Mouse (Mus musculus) ES-CJ7 (cell line): Measurements from ENCODE around the gene Slc9a8.

Source experiments
- DNase-seq: peaks from one replicate; pipeline ENCODE4 v3.0.0; 2011; ENCODE audit warnings: low read depth, low spot score

Slc9a8 gene

GRCm38 (mm10) chr2:167414461-167414860 is 7.1 kb upstream of the Slc9a8 start:
- DNase-seq: peak; percentile 46

GRCm38 (mm10) chr2:167415970-167416563 is 5.4 kb upstream of the Slc9a8 start:
- DNase-seq: no peak

DNA sequence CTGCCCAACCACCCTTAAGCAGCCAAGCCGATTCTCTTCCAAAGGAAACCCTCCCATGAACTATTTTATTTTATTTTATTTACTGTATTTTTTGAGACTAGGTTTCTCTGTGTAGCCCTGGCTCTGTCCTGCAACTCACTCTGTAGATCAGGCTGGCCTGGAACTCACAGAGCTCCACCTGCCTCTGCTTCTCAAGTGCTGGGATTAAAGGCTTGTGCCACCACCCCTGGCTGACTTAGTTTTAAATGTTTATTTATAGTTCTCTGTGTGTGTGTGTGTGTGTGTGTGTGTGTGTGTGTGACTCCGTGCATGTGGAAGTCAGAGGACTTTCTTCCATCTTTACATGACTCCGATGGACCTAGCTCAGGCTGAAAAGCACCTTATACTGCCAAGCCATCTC is 4.5 kb upstream of the Slc9a8 start:
- DNase-seq: no peak

GRCm38 (mm10) chr2:167417694-167418093 is 3.8 kb upstream of the Slc9a8 start:
- DNase-seq: peak; percentile 85

GRCm38 (mm10) chr2:167419204-167419603 is 2.3 kb upstream of the Slc9a8 start:
- DNase-seq: peak; percentile 93

DNA sequence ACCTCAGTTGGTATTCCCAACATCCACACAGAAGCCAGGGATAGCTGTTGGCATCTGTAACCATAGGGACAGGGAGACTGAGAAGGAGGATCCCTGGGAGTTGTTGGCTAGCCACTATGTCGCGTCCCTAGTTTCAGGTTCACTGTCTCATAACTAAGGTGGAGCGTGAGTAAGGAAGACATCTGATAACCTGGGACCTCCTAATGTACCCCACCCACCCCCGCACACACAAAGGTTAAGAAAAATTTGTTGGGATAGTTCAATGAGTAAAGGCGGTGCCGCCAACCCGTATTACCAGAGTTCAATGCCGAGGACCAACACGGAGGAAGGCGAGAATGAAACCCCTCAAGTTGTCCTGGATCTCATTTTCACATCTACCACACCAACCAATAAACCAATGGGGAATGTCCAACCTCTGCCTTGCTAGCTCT is 686 bp upstream of the Slc9a8 start:
- peak; percentile 35 for DNase-seq

DNA sequence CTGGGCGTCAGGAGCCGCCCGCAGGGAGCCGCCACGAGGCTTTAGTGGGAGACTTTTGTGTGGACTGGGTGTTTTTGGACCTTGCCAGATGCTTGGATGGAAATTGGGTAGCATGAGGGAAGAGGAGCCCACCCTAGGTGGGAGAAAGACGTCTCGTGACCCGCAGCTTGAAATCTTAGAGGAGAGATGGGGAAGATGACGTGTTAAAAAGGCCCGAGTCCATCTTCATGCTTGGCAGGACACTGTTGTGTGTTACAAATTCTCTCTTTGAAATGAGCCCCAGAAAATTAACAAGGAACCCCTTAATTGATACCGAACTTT is 598 bp downstream of the Slc9a8 start:
- DNase-seq: no peak

GRCm38 (mm10) chr2:167423031-167423611 is 1.6 kb downstream of the Slc9a8 start:
- DNase-seq: peak; percentile 86

GRCm38 (mm10) chr2:167424040-167424439 is 2.5 kb downstream of the Slc9a8 start:
- peak; percentile 49 for DNase-seq

DNA sequence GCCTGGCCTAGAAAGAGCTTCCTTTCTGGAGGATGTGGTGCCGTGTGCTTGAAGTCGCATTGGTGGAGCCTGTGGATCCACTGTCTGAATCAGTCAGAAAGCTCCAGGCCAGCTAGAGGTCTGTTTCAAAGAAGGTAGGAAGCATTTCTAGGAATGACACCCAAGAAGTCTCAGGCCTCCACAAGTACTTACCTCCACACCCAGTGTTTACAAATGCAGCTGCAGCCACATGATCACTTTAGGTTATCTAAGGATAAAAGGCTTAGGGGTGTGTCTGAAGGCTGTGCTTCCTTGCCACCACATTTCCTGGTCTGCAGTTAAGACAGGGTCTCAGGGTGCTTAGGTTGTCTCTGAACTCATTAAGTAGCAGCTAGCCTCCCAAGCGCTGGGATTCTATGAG is 3.0 kb downstream of the Slc9a8 start:
- peak; percentile 52 for DNase-seq

DNA sequence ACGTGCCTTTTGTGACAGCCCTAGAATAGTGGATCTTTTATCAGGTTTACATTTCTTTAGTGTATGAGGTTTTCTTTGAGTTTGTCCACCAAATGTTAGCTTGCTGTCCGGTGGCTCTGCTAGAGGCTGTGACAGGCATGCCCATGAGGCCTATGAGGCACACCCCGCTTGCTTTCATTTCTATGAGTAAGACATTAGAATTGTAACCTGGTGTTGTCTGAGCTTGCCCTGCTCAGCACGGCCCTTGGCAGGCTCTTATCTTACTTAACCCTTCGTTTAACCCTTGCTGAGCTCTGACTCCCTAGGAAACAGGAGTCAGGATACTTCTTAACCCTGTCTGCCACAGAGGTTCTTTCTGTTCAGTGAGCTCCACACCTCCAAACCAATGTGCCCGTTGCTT is 3.9 kb downstream of the Slc9a8 start:
- DNase-seq: no peak

- peak; percentile 48 for DNase-seq
These were observed 8.1 kb downstream of the Slc9a8 start for GRCm38 (mm10) chr2:167429596-167429995.

- DNase-seq: peak; percentile 32
These were observed 9.4 kb downstream of the Slc9a8 start for GRCm38 (mm10) chr2:167430737-167431417.

- DNase-seq: no peak
These were observed 9.9 kb downstream of the Slc9a8 start for GRCm38 (mm10) chr2:167431418-167431776.

DNA sequence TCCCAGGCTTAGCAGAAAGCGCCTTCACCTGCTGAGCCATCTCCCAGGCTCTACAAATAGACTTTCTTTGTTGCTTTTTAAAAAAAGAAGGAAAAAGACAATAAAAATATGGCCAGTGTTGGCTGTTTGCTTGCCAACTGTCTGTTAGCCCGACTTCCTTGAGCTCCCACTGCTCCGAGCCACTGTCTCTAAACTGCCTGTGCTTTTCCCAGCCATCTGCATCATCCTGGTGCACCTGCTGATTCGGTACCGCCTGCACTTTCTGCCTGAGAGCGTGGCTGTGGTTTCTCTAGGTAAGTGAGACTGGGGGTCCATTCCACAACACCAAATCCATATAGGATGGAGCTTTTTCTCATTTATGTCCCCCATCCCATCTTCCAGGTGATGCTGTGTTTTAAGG is 13.1 kb downstream of the Slc9a8 start:
- no peak for DNase-seq

GRCm38 (mm10) chr2:167435631-167436030 is 14.1 kb downstream of the Slc9a8 start:
- no peak for DNase-seq

DNA sequence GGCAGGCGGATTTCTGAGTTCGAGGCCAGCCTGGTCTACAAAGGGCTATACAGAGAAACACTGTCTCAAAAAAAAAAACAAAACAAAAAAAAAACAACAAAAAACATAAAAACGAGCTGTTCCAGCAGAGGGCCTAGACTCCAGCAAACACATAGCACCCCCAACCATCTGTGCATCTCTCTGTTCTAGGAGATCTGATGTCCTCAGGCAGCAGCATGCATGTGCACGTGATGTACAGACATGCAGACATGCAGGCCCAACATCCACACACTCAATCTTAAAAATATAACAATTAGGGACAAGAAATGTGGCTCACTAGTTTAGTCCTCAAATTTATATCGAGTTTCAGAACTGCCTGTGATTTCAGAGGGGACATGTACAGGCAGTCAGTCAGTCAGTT is 14.9 kb downstream of the Slc9a8 start:
- DNase-seq: no peak

- DNase-seq: no peak
These were observed 17.9 kb downstream of the Slc9a8 start for GRCm38 (mm10) chr2:167439422-167439821.

DNA sequence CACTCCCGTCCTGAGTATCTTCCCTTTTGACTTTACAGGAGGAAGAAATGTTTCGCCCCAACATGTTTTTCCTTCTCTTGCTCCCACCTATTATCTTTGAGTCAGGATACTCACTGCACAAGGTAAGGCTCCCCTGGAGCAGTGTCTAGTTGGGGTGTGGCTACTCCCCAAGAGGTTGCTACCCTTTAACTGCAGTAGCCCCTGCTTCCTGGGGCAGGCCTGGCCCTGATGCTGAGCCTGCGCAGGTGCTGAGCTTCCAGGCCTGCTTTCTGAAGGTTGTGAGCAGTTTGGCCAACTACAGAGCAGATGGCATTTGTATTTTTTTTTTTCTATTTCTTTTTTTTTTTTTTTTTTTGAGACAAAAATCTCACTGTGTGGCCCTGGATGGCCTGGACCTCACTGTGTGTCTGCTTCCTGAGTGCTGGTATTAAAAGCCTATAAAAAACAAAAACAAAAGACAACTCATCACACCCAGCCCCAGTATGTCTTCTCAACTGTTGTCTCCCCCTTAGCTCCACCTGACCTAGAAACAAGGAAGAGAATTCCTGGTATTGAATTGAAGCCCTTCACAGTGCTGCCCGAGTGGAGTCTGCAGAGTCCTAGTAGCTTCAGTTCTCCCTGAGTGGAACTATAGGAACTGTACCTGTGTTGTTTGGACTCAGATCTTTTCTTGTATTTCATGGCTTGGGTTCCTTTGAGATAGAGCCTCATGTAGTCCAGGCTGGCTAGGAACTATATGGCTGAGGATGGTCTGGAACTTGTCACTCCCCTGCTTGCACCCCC is 22.1 kb downstream of the Slc9a8 start:
- no peak for DNase-seq

GRCm38 (mm10) chr2:167445911-167446780 is 24.6 kb downstream of the Slc9a8 start:
- DNase-seq: peak; percentile 23

GRCm38 (mm10) chr2:167447207-167447606 is 25.7 kb downstream of the Slc9a8 start:
- no peak for DNase-seq

DNA sequence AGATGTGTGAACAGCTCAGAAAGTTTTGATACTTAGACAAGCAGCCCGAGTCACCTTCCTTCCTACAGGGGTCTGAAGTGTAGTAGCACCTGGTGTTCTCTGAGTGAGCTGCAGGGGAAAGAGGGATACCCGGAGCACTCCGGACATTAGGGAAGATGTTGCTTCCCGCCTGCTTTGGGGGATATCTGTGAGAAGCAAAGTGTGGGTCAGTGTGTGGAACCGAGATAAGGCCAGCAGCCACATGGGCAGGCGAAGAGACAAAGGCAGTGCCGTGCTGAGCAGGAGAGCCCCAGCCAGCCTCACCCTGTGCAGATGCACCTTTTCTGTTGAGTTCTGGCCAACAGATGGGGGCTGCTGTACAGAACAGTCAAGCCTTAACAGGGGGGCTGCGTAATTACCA is 26.1 kb downstream of the Slc9a8 start:
- no peak for DNase-seq
